Mouse (Mus musculus) intestine, postnatal 0 days (tissue): Measurements from ENCODE around the gene Cd22. TPM values are rescaled to one million over a fixed set of nuclear protein-coding genes. Genes with fewer than 3 reads are reported as not detected.
"Not testable (repeated sequence)": the region's sequence is repeated elsewhere in the genome, so short reads cannot be mapped to it uniquely, and the experiment has no call there.

ENCODE experiments used
- ATAC-seq: fragments of 200-750 bp; cut with Nextera tagmentation; 2 replicates; pipeline ENCODE4 v1.8.0; 2017; ENCODE audit warnings: mild to moderate bottlenecking, moderate TSS enrichment, moderate library complexity
- H3K27ac ChIP-seq: fragments of 300-500 bp; sonication (generic); 2 replicates; pipeline ENCODE4 v1.5.1; 2014; ENCODE audit warnings: mild to moderate bottlenecking, low read depth, low read length, moderate library complexity
- H3K27me3 ChIP-seq: fragments of 300-500 bp; sonication (generic); replicated peaks from 2 replicates; pipeline ENCODE4 v1.6.1; 2014; ENCODE audit warnings: low read length, mixed read lengths; ENCODE audit not compliant: control insufficient read depth, insufficient read depth
- H3K36me3 ChIP-seq: fragments of 300-500 bp; sonication (generic); 2 replicates; pipeline ENCODE4 v1.6.1; 2014; ENCODE audit warnings: mild to moderate bottlenecking, moderate library complexity; ENCODE audit not compliant: control insufficient read depth, insufficient read depth
- H3K4me1 ChIP-seq: fragments of 300-500 bp; sonication (generic); replicated peaks from 2 replicates; pipeline ENCODE4 v1.6.1; 2014; ENCODE audit warnings: antibody characterized with exemption, low read length, mixed read lengths; ENCODE audit not compliant: control insufficient read depth, insufficient read depth
- H3K4me2 ChIP-seq: fragments of 300-500 bp; sonication (generic); replicated peaks from 2 replicates; pipeline ENCODE4 v1.6.1; 2014; ENCODE audit warnings: low read depth, mild to moderate bottlenecking, moderate library complexity
- H3K4me3 ChIP-seq: fragments of 300-500 bp; sonication (generic); 2 replicates; pipeline ENCODE4 v1.5.1; 2014; ENCODE audit warnings: low read depth, low read length
- H3K9ac ChIP-seq: fragments of 300-500 bp; sonication (generic); 2 replicates; pipeline ENCODE4 v1.6.1; 2014; ENCODE audit warnings: mild to moderate bottlenecking, low read depth, low read length
- H3K9me3 ChIP-seq: fragments of 300-500 bp; sonication (generic); 2 replicates; pipeline ENCODE4 v1.6.1; 2016; ENCODE audit warnings: mixed run types; ENCODE audit not compliant: control insufficient read depth
- CTCF ChIP-seq: sonication (generic); IDR thresholded peaks from 2 replicates; pipeline ENCODE4 v1.5.1; 2016; ENCODE audit warnings: low read depth, mild to moderate bottlenecking, control low read depth, antibody characterized with exemption, moderate library complexity
- WGBS: fragments of 180-500 bp; shearing (Covaris S2); extraction: QIAGEN DNeasy Blood & Tissue Kit; methylation state at CpG from one replicate; pipeline ENCODE4 v1.1.7; 2014; 5-methylcytosine and 5-hydroxymethylcytosine counted together
- polyA plus RNA-seq: library from polyadenylated mRNA; unstranded; fragments of >200 nt; fragmentation: Nextera tagmentation; extraction: Ambion mirVana; gene quantifications from 2 replicates; pipeline ENCODE4 v1.2.1, GENCODE M21; 2015

The Cd22 gene
- polyA plus RNA-seq, 1 experiment from 2014 or later: 0.27 TPM

DNA sequence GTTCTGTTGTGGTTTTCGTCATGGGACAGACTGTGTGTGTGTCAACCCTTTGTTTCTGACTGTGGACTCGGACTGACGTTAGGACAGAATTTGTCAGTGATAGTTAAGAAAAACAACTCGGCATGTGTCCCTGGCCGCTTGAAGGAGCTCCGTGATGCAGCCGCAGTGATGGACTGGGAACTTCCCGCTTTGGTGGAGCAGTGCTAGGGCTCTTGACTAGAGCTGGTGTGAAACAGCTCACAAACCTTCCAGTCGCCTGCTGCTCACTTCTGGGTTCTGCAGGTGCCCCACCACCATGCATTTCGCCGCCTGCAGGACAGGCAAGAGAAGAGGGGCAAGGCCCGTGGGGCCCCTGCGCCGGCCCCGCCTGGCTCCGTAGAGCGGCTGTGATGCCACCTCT is 47.9 kb downstream of the Cd22 start:
- H3K4me2 ChIP-seq: no peak overlapping the region
- H3K9ac ChIP-seq: no peak overlapping the region
- no peaks in the 10 kb centered on the region for H3K4me1 ChIP-seq
- H3K4me3 ChIP-seq: no peak overlapping the region
- H3K36me3 ChIP-seq: no peaks in the 10 kb centered on the region
- ATAC-seq: no peak
- H3K27me3 ChIP-seq: no peaks in the 10 kb centered on the region
- no peaks in the 10 kb centered on the region for H3K9me3 ChIP-seq
- no peak overlapping the region for H3K27ac ChIP-seq
- TF ChIP-seq CTCF: no peak
- WGBS: 76% methylated on average over 17 of the region's 17 CpGs

DNA sequence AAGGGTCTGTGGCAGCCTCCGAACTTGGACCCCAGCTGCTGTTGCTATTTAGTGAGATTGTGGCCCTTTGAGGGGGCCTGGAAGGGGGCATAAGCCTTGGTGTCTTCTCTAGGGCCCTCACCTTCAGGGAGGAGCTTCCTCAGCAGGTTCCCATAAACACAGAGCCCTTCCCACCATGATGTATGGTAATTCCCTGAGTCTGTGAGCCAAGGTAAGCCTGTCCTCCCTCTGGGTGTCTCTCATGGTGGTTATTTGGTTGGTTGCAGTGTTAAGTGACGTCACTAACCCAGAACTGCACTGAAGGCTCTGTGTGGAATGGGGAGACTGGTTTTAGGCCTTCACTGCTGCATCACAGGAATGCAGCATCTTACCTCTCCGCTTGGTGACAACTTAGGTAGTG is 50.7 kb downstream of the Cd22 start:
- H3K9me3 ChIP-seq: no peaks in the 10 kb centered on the region
- H3K27me3 ChIP-seq: no peaks in the 10 kb centered on the region
- 71% methylated on average over 3 of the region's 3 CpGs for WGBS
- no peaks in the 10 kb centered on the region for H3K36me3 ChIP-seq
- TF ChIP-seq CTCF: no peak
- H3K4me2 ChIP-seq: no peak overlapping the region
- H3K4me3 ChIP-seq: no peak overlapping the region
- no peak overlapping the region for H3K27ac ChIP-seq
- no peaks in the 10 kb centered on the region for H3K4me1 ChIP-seq
- no peak overlapping the region for H3K9ac ChIP-seq
- ATAC-seq: no peak

DNA sequence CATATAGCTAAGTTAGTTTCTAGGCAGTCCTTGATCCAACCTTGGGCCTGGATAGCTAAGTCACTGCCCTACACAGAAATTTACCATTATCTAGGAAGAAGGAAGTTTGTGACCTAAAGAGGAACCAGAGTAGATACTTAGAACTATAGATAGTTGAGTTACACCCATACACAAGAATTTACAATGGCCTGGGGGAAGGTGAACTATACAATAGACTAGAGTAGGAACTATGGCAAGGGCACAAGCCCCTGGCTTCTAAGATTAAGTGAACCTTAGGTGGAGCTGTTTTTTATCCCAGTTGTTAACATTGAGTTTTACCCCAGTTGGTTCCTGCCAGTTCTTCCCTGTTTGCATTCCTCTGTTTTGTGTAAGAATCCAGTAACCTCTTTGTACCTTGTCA is 51.3 kb downstream of the Cd22 start:
- not testable (repeated sequence) for H3K9ac ChIP-seq, H3K9me3 ChIP-seq, H3K4me2 ChIP-seq, H3K4me3 ChIP-seq, ATAC-seq, H3K27ac ChIP-seq, H3K36me3 ChIP-seq, H3K27me3 ChIP-seq, H3K4me1 ChIP-seq

DNA sequence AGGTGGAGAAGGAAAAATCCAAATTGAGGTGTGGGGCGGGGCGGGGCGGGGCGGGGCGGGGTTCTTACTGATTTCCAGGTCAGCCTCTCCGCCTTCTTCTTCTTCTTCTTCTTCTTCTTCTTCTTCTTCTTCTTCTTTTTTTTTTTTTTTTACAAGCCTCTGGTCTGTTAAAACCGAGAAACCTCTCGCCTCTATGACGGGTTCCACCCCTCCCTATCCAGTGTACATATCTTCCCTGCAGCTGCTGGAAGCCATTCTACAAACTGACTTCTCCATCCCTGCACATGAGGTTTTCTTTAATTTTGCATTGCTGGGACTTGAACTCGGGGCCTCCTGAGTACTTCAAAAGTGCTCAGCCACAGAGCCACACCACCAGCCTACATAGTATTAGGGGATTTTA is 53.5 kb downstream of the Cd22 start:
- no peaks in the 10 kb centered on the region for H3K27me3 ChIP-seq
- H3K9me3 ChIP-seq: no peaks in the 10 kb centered on the region
- no peak overlapping the region for H3K9ac ChIP-seq
- TF ChIP-seq CTCF: no peak
- H3K4me3 ChIP-seq: no peak overlapping the region
- H3K4me1 ChIP-seq: no peaks in the 10 kb centered on the region
- 88% methylated on average over 10 of the region's 10 CpGs for WGBS
- no peaks in the 10 kb centered on the region for H3K36me3 ChIP-seq
- no peak for ATAC-seq
- no peak overlapping the region for H3K27ac ChIP-seq
- no peak overlapping the region for H3K4me2 ChIP-seq

DNA sequence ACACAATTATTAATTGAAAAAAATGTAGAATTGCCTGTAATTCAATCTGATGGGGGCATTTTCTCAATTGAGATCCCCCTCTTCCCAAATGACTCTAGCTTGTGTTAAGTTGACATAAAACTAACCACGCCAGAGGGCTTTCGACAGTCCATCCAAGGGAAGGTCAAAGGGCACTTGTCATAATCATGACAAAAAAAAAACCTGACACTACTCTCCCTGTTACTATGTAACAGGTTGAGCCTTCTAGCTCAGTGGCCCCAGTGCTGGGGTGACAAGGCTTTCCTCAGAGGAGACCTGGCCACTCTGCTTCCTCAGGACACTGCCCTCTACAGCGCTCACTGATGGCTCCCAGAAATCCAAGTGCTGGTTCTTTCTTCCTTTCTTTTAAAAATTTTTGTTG is 55.8 kb downstream of the Cd22 start:
- Histone ChIP-seq H3K36me3 (no peaks in the 10 kb centered on the region), H3K27ac (no peak overlapping the region), H3K4me3 (no peak overlapping the region), H3K9ac (no peak overlapping the region), H3K27me3 (no peaks in the 10 kb centered on the region), H3K9me3 (no peaks in the 10 kb centered on the region), H3K4me1 (no peaks in the 10 kb centered on the region), H3K4me2 (no peak overlapping the region)
- TF ChIP-seq CTCF: no peak
- WGBS: 68% methylated on average over 3 of the region's 3 CpGs
- ATAC-seq: no peak

DNA sequence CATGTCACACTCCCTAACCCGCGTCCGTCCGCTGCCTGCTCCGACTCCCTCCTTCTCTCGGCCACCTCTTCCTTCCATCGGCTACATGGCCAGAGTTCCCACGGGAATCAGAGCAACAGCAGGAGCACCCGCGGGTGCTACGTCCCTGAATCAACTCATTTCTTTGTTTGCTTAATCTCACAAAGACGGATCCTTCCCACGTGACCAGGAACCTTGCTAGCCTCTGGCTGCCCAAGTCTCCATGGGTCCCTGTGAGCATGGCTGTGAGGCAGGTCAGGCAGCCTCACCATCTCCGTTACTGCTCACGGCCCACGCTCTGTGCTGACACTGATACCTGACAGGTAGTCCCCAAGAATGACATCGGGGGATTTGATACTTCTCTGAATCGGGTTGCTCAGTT is 56.5 kb downstream of the Cd22 start, which contains the start of gene Ffar2:
Ffar2 (minus strand) TSS at position 101 of the 400 bp plus-strand sequence.
- no peak for ATAC-seq
- no peaks in the 10 kb centered on the region for H3K36me3 ChIP-seq
- no peak within 1 kb of the TSS for H3K4me2 ChIP-seq
- H3K4me1 ChIP-seq: no peaks in the 10 kb centered on the region
- H3K9ac ChIP-seq: no peak within 1 kb of the TSS
- no peak for TF ChIP-seq CTCF
- no peak within 1 kb of the TSS for H3K27ac ChIP-seq
- 75% methylated on average over 18 of the region's 18 CpGs for WGBS
- no peak within 1 kb of the TSS for H3K4me3 ChIP-seq
- H3K27me3 ChIP-seq: no peaks in the 10 kb centered on the region
- no peaks in the 10 kb centered on the region for H3K9me3 ChIP-seq

DNA sequence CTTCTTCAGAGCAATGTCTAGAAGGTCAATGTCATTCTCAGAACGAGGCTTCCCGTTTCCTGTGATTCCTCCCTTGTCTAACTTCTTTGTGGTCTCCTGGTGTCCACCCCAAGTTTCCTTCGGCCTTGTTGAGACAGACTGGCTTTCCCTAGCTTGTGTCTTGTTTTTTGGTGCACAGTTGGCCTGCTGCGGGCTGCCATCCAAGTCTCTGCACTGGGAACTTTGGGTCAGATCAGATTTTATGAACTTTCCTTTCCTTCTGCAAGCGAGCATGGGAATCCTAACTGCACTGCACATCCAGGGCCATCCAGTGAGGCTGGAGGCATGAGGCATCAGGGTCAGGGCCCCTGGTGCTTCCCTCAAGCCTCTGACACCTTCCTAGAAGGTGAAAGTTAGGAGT is 58.6 kb downstream of the Cd22 start:
- Histone ChIP-seq H3K4me2 (no peak overlapping the region), H3K4me3 (no peak overlapping the region), H3K4me1 (no peaks in the 10 kb centered on the region), H3K27ac (no peak overlapping the region), H3K9ac (no peak overlapping the region), H3K36me3 (no peaks in the 10 kb centered on the region), H3K9me3 (no peaks in the 10 kb centered on the region), H3K27me3 (no peaks in the 10 kb centered on the region)
- no peak for TF ChIP-seq CTCF
- no peak for ATAC-seq
- 64% methylated on average over 5 of the region's 5 CpGs for WGBS
